Mouse (Mus musculus) intestine, postnatal 0 days (tissue): ENCODE measurements around the gene Pclaf. TPM values are rescaled to one million over a fixed set of nuclear protein-coding genes. Genes with fewer than 3 reads are reported as not detected.

ENCODE experiments used
- ATAC-seq: fragments of 200-750 bp; cut with Nextera tagmentation; 2 replicates; pipeline ENCODE4 v1.8.0; 2017; ENCODE audit warnings: mild to moderate bottlenecking, moderate TSS enrichment, moderate library complexity
- H3K27ac ChIP-seq: fragments of 300-500 bp; sonication (generic); 2 replicates; pipeline ENCODE4 v1.5.1; 2014; ENCODE audit warnings: mild to moderate bottlenecking, low read depth, low read length, moderate library complexity
- H3K27me3 ChIP-seq: fragments of 300-500 bp; sonication (generic); replicated peaks from 2 replicates; pipeline ENCODE4 v1.6.1; 2014; ENCODE audit warnings: low read length, mixed read lengths; ENCODE audit not compliant: control insufficient read depth, insufficient read depth
- H3K36me3 ChIP-seq: fragments of 300-500 bp; sonication (generic); 2 replicates; pipeline ENCODE4 v1.6.1; 2014; ENCODE audit warnings: mild to moderate bottlenecking, moderate library complexity; ENCODE audit not compliant: control insufficient read depth, insufficient read depth
- H3K4me1 ChIP-seq: fragments of 300-500 bp; sonication (generic); replicated peaks from 2 replicates; pipeline ENCODE4 v1.6.1; 2014; ENCODE audit warnings: antibody characterized with exemption, low read length, mixed read lengths; ENCODE audit not compliant: control insufficient read depth, insufficient read depth
- H3K4me2 ChIP-seq: fragments of 300-500 bp; sonication (generic); replicated peaks from 2 replicates; pipeline ENCODE4 v1.6.1; 2014; ENCODE audit warnings: low read depth, mild to moderate bottlenecking, moderate library complexity
- H3K4me3 ChIP-seq: fragments of 300-500 bp; sonication (generic); 2 replicates; pipeline ENCODE4 v1.5.1; 2014; ENCODE audit warnings: low read depth, low read length
- H3K9ac ChIP-seq: fragments of 300-500 bp; sonication (generic); 2 replicates; pipeline ENCODE4 v1.6.1; 2014; ENCODE audit warnings: mild to moderate bottlenecking, low read depth, low read length
- H3K9me3 ChIP-seq: fragments of 300-500 bp; sonication (generic); 2 replicates; pipeline ENCODE4 v1.6.1; 2016; ENCODE audit warnings: mixed run types; ENCODE audit not compliant: control insufficient read depth
- CTCF ChIP-seq: sonication (generic); IDR thresholded peaks from 2 replicates; pipeline ENCODE4 v1.5.1; 2016; ENCODE audit warnings: low read depth, mild to moderate bottlenecking, control low read depth, antibody characterized with exemption, moderate library complexity
- WGBS: fragments of 180-500 bp; shearing (Covaris S2); extraction: QIAGEN DNeasy Blood & Tissue Kit; methylation state at CpG from one replicate; pipeline ENCODE4 v1.1.7; 2014; 5-methylcytosine and 5-hydroxymethylcytosine counted together
- polyA plus RNA-seq: library from polyadenylated mRNA; unstranded; fragments of >200 nt; fragmentation: Nextera tagmentation; extraction: Ambion mirVana; gene quantifications from 2 replicates; pipeline ENCODE4 v1.2.1, GENCODE M21; 2015

Pclaf gene
- polyA plus RNA-seq, 1 experiment from 2014 or later, result 51.6 TPM

DNA sequence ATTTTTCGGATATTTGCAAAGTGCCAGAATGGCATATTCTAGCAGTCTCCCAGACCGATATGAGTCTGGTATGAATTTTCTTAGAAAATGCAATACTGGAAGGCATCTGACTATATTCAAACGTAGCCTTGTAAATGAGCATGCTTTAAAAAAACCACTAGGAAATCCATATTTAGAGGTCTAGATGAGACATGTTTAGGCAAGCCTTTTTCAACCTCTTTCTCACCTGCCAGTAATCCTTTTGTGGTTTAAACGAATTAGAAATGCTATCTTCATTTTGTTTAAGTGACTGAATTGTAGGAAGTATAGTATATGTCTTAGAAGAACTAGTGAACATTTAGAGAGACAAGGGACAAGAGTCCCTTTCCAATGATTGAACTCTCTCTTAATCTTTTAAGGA lies 19.8 kb downstream of the Pclaf start:
- WGBS, result 5% methylated on average over 4 of the region's 4 CpGs

DNA sequence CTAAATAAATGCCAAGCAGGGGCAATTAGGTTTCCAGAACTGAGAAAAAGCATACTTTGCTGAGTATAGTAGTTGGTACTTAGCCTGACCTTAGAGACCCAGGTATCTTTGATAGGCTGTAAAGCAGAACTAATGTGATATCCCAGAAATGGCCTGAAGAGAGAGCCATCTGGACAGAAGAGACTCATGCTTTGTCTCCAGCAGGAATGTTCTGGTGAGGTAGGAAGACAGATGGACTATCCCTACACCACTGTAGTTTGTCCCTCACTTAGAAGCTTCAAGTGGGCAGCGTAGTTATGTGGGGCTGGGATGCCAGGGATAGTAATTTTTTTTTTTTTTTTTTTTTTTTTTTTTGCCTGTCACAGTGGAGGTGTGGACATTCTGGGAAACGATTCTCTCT lies 23.9 kb downstream of the Pclaf start:
- Histone ChIP-seq H3K4me2 (no peak overlapping the region), H3K9ac (no peak overlapping the region), H3K4me1 (no peaks in the 10 kb centered on the region), H3K36me3 (no peaks in the 10 kb centered on the region), H3K4me3 (no peak overlapping the region), H3K9me3 (no peaks in the 10 kb centered on the region), H3K27ac (no peak overlapping the region), H3K27me3 (no peaks in the 10 kb centered on the region)
- ATAC-seq, result no peak
- no peak for TF ChIP-seq CTCF
- 64% methylated on average over 2 of the region's 2 CpGs for WGBS

More for the DNA sequence above, 19.8 kb downstream of the Pclaf start:
- ATAC-seq, result no peak
- Histone ChIP-seq H3K9ac (peak overlapping the region; percentile 83), H3K4me3 (peak overlapping the region; percentile 86), H3K36me3 (no peaks in the 10 kb centered on the region), H3K4me1 (no peaks in the 10 kb centered on the region), H3K27me3 (no peaks in the 10 kb centered on the region), H3K9me3 (no peaks in the 10 kb centered on the region), H3K4me2 (peak overlapping the region; percentile 94), H3K27ac (peak overlapping the region; percentile 82; the same call in 1 of the 2 replicates)
- no peak for TF ChIP-seq CTCF

DNA sequence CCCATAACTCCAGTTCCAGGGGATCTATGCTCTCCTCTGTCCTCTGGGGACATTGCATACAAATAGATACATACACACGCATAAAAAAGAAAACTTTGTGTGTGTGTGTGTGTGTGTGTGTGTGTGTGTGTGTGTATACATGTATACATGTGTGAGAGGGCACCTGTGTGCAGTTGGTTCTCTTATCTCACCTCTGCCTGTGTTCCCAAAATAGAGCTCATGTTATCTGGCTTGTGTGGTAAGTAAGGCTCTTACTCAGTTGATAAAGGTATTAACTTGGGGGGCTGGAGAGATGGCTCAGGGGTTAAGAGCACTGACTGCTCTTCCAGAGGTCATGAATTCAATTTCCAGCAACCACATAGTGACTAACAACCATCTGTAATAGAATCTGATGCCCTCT lies 27.0 kb downstream of the Pclaf start:
- H3K4me2 ChIP-seq, result no peak overlapping the region
- WGBS, result 83% methylated on average over 1 of the region's 1 CpGs
- no peaks in the 10 kb centered on the region for H3K36me3 ChIP-seq
- H3K9me3 ChIP-seq, result no peaks in the 10 kb centered on the region
- ATAC-seq, result no peak
- no peak overlapping the region for H3K27ac ChIP-seq
- H3K4me3 ChIP-seq, result no peak overlapping the region
- no peaks in the 10 kb centered on the region for H3K4me1 ChIP-seq
- H3K9ac ChIP-seq, result no peak overlapping the region
- TF ChIP-seq CTCF, result no peak
- no peaks in the 10 kb centered on the region for H3K27me3 ChIP-seq

DNA sequence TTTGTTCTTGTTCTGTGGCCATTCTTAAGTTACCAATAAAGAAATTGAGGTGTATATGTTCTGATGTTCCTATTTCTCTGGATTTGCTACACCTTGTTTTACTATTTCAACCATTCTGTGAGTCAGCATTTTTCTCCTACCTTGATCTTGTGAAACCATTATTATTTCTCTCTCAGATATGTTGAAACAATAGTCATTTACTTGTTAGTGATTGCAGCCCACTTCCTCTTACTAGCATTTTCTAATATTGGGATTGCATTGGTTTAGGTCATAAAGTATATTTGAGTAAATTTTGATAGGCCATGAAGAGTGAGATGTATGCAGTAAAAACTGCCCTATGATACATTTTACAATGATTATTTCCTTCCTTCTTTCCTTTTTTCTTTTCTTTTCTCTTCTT lies 38.4 kb downstream of the Pclaf start:
- H3K36me3 ChIP-seq, result no peaks in the 10 kb centered on the region
- H3K27ac ChIP-seq, result no peak overlapping the region
- H3K4me3 ChIP-seq, result no peak overlapping the region
- H3K9ac ChIP-seq, result no peak overlapping the region
- no peak for TF ChIP-seq CTCF
- no peaks in the 10 kb centered on the region for H3K4me1 ChIP-seq
- no peaks in the 10 kb centered on the region for H3K27me3 ChIP-seq
- ATAC-seq, result no peak
- no peak overlapping the region for H3K4me2 ChIP-seq
- no peaks in the 10 kb centered on the region for H3K9me3 ChIP-seq

DNA sequence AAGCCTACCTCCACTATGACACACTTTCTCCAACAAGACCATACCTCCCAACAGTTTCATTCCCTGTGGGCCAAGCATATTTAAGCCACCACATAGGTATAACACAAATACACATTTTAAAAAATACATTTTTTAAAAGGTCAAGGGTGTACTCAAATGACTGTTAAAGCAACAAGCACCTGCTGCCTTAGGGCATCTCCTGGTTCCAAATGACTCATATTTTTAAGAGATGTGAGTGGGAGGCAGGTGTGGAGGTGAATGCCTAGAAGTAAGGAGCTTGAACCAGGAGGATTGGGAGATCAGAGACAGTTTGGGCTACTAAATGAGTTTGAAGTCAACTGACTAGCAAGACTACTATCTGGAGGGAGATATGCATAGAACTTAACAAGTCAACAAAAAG lies 39.8 kb downstream of the Pclaf start:
- H3K9me3 ChIP-seq, result no peaks in the 10 kb centered on the region
- no peaks in the 10 kb centered on the region for H3K4me1 ChIP-seq
- ATAC-seq, result no peak
- TF ChIP-seq CTCF, result no peak
- no peaks in the 10 kb centered on the region for H3K27me3 ChIP-seq
- H3K36me3 ChIP-seq, result no peaks in the 10 kb centered on the region
- H3K9ac ChIP-seq, result no peak overlapping the region
- H3K4me2 ChIP-seq, result no peak overlapping the region
- H3K4me3 ChIP-seq, result no peak overlapping the region
- H3K27ac ChIP-seq, result no peak overlapping the region

DNA sequence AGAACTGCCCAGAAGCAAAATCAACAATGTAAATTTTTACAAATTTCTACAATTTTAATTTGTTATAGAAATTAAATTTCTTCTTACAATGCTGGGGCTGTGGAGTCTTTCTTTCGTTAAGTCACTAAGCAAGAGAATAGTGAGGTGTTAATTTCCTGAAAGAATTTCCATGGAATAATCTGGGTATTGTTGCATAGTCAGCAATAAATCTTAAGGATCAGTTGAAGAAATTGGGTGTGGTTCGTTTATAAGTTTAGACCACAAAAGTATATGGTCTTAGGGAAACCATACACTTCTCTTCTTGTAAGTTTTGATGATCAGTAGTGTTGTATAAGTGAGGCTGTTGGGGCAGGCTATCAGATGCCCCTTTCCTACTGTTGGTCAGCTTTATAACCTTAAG lies 47.5 kb downstream of the Pclaf start:
- no peaks in the 10 kb centered on the region for H3K27me3 ChIP-seq
- no peaks in the 10 kb centered on the region for H3K4me1 ChIP-seq
- no peaks in the 10 kb centered on the region for H3K9me3 ChIP-seq
- WGBS, result 78% methylated on average over 2 of the region's 2 CpGs
- no peaks in the 10 kb centered on the region for H3K36me3 ChIP-seq
- TF ChIP-seq CTCF, result no peak
- H3K4me2 ChIP-seq, result no peak overlapping the region
- H3K27ac ChIP-seq, result no peak overlapping the region
- H3K9ac ChIP-seq, result no peak overlapping the region
- H3K4me3 ChIP-seq, result no peak overlapping the region
- no peak for ATAC-seq

DNA sequence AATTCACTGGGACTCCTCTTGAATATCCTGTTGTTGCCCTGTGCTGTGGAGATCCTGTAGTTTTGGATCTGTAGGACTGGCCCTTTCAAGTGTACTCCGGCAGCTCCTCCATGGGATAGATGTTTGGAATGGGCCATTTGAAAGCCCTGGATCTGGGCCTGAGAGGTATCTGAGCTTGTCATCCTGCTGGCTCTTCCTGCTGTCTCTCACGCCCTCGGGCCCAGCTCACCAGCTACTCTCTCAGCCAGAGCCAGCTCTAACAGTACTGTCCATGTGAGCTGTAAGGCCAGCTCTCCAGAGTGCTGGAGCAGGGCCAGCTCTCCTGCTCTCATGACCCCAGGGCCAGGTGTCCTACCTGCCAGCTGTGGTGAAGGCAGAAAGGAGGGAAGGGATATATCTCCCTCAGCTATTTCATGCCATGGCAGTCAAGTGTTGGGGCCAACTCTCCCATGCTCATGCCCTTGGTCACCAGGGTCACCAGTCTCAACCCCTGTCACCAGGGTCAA lies 61.1 kb downstream of the Pclaf start:
- no peak overlapping the region for H3K4me2 ChIP-seq
- no peak overlapping the region for H3K27ac ChIP-seq

More for the DNA sequence above, 61.1 kb downstream of the Pclaf start:
- Histone ChIP-seq H3K9me3 (no peaks in the 10 kb centered on the region), H3K9ac (no peak overlapping the region), H3K27me3 (no peaks in the 10 kb centered on the region), H3K4me3 (no peak overlapping the region), H3K36me3 (peaks cover 6% of the 10 kb centered on the region; the same call in 1 of the 2 replicates), H3K4me1 (no peaks in the 10 kb centered on the region)
- WGBS, result 88% methylated on average over 3 of the region's 3 CpGs
- ATAC-seq, result no peak
- no peak for TF ChIP-seq CTCF

Other genes starting within 250 kb of the Pclaf start
- 141 and 152 TPM in 2 replicates for gene Oaz2, start 222.2 kb upstream of the Pclaf start, polyA plus RNA-seq
- 3.1 and 3.7 TPM in 2 replicates for gene Zfp609, start 62.7 kb upstream of the Pclaf start, polyA plus RNA-seq
- gene Trip4, start 18.6 kb downstream of the Pclaf start, polyA plus RNA-seq, result 13.1 and 13.4 TPM in 2 replicates
- gene Csnk1g1, start 18.7 kb downstream of the Pclaf start, polyA plus RNA-seq, result 5.7 and 7.2 TPM in 2 replicates
- gene Ppib, start 170.0 kb downstream of the Pclaf start, polyA plus RNA-seq, result 440 and 508 TPM in 2 replicates
- gene Snx22, start 179.5 kb downstream of the Pclaf start, polyA plus RNA-seq, result 0.98 and 1.4 TPM in 2 replicates
- gene Snx1, start 236.3 kb downstream of the Pclaf start, polyA plus RNA-seq, result 122 and 133 TPM in 2 replicates
- gene Ciao2a, start 236.4 kb downstream of the Pclaf start, polyA plus RNA-seq, result 201 and 207 TPM in 2 replicates